Mouse (Mus musculus): ENCODE measurements around the gene Kcnma1. TPM values are rescaled to one million over a fixed set of nuclear protein-coding genes. Genes with fewer than 3 reads are reported as not detected.

Gene Kcnma1
- polyA plus RNA-seq, 1 experiment from 2014 or later, result 0.39 TPM

DNA sequence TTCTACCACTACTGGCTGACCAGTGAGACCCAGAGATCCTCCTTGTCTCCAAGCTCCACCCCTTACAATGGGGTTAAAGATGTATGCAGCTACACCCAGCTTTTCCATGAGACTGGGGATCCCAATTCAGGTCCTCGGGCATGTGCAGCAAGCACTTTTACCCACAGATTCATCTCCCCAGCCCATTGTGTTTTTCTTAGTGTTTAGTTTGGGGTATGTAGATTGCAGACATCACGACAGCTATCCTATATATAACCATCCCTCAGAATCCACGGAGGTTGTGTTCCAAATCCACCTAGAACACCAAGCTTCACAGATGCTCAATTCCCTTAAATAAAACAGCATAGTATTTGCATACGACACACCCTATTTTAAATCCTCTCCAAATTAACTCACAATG lies 6.4 kb upstream of the Kcnma1 start:
- Histone ChIP-seq H3K9ac (ENCODE audit: low read depth, low read length) (no peak overlapping the region), H3K9me3 (replicated peaks; ENCODE audit: control insufficient read depth, low read length) (no peaks in the 10 kb centered on the region), H3K27ac (ENCODE audit: low read depth, low read length) (no peak overlapping the region), H3K4me2 (no peak overlapping the region), H3K4me1 (ENCODE audit: control insufficient read depth, insufficient read depth, low read length) (no peaks in the 10 kb centered on the region), H3K4me3 (ENCODE audit: low read depth, low read length) (no peak overlapping the region), H3K36me3 (ENCODE audit: control insufficient read depth, insufficient read depth, low read length) (no peaks in the 10 kb centered on the region), H3K27me3 (ENCODE audit: control insufficient read depth, insufficient read depth, low read length) (no peaks in the 10 kb centered on the region)
- WGBS (ENCODE audit: insufficient replicate concordance), result 71% methylated on average over 4 of the region's 4 CpGs
- ATAC-seq (replicated peaks; ENCODE audit: insufficient number of reproducible peaks, low FRiP score, low TSS enrichment), result no peak

GRCm38 (mm10) chr14:24009978-24010377 lies 4.3 kb downstream of the Kcnma1 start:
- Histone ChIP-seq H3K9me3 (replicated peaks; ENCODE audit: control insufficient read depth, low read length) (no peaks in the 10 kb centered on the region), H3K4me2 (no peak overlapping the region), H3K27ac (ENCODE audit: low read depth, low read length) (no peak overlapping the region), H3K4me1 (ENCODE audit: control insufficient read depth, insufficient read depth, low read length) (peaks cover under 1% of the 10 kb centered on the region; the same call in 1 of the 2 replicates), H3K36me3 (ENCODE audit: control insufficient read depth, insufficient read depth, low read length) (no peaks in the 10 kb centered on the region), H3K27me3 (ENCODE audit: control insufficient read depth, insufficient read depth, low read length) (peaks cover 42% of the 10 kb centered on the region), H3K4me3 (ENCODE audit: low read depth, low read length) (no peak overlapping the region), H3K9ac (ENCODE audit: low read depth, low read length) (no peak overlapping the region)
- 76% methylated on average over 1 of the region's 1 CpGs for WGBS (ENCODE audit: insufficient replicate concordance)
- ATAC-seq (replicated peaks; ENCODE audit: insufficient number of reproducible peaks, low FRiP score, low TSS enrichment), result no peak

GRCm38 (mm10) chr14:24008252-24008651 lies 6.0 kb downstream of the Kcnma1 start:
- no peak for ATAC-seq (replicated peaks; ENCODE audit: insufficient number of reproducible peaks, low FRiP score, low TSS enrichment)
- H3K9me3 ChIP-seq (replicated peaks; ENCODE audit: control insufficient read depth, low read length), result no peaks in the 10 kb centered on the region
- H3K4me2 ChIP-seq, result no peak overlapping the region
- H3K4me1 ChIP-seq (ENCODE audit: control insufficient read depth, insufficient read depth, low read length), result peaks cover 3% of the 10 kb centered on the region; the same call in 1 of the 2 replicates
- no peaks in the 10 kb centered on the region for H3K36me3 ChIP-seq (ENCODE audit: control insufficient read depth, insufficient read depth, low read length)
- no peak overlapping the region for H3K4me3 ChIP-seq (ENCODE audit: low read depth, low read length)
- 10% methylated on average over 7 of the region's 7 CpGs for WGBS (ENCODE audit: insufficient replicate concordance)
- H3K27ac ChIP-seq (ENCODE audit: low read depth, low read length), result no peak overlapping the region
- peaks cover 59% of the 10 kb centered on the region for H3K27me3 ChIP-seq (ENCODE audit: control insufficient read depth, insufficient read depth, low read length)
- no peak overlapping the region for H3K9ac ChIP-seq (ENCODE audit: low read depth, low read length)

GRCm38 (mm10) chr14:24006276-24006675 lies 8.0 kb downstream of the Kcnma1 start:
- Histone ChIP-seq H3K4me3 (ENCODE audit: low read depth, low read length) (no peak overlapping the region), H3K4me1 (ENCODE audit: control insufficient read depth, insufficient read depth, low read length) (peaks cover 3% of the 10 kb centered on the region; the same call in 1 of the 2 replicates), H3K4me2 (no peak overlapping the region), H3K9ac (ENCODE audit: low read depth, low read length) (no peak overlapping the region), H3K27ac (ENCODE audit: low read depth, low read length) (no peak overlapping the region), H3K36me3 (ENCODE audit: control insufficient read depth, insufficient read depth, low read length) (no peaks in the 10 kb centered on the region), H3K9me3 (replicated peaks; ENCODE audit: control insufficient read depth, low read length) (no peaks in the 10 kb centered on the region), H3K27me3 (ENCODE audit: control insufficient read depth, insufficient read depth, low read length) (peaks cover 71% of the 10 kb centered on the region)
- ATAC-seq (replicated peaks; ENCODE audit: insufficient number of reproducible peaks, low FRiP score, low TSS enrichment), result no peak
- 61% methylated on average over 2 of the region's 2 CpGs for WGBS (ENCODE audit: insufficient replicate concordance)

- H3K9ac ChIP-seq (ENCODE audit: low read depth, low read length), result peak overlapping the region; percentile 48; the same call in 1 of the 2 replicates
- H3K4me3 ChIP-seq (ENCODE audit: low read depth, low read length), result peak overlapping the region; percentile 72
- H3K4me1 ChIP-seq (ENCODE audit: control insufficient read depth, insufficient read depth, low read length), result peaks cover 3% of the 10 kb centered on the region; the same call in 1 of the 2 replicates
- H3K27me3 ChIP-seq (ENCODE audit: control insufficient read depth, insufficient read depth, low read length), result peaks cover 72% of the 10 kb centered on the region
- 1% methylated on average over 53 of the region's 82 CpGs for WGBS (ENCODE audit: insufficient replicate concordance)
- H3K27ac ChIP-seq (ENCODE audit: low read depth, low read length), result no peak overlapping the region
- no peaks in the 10 kb centered on the region for H3K9me3 ChIP-seq (replicated peaks; ENCODE audit: control insufficient read depth, low read length)
- H3K36me3 ChIP-seq (ENCODE audit: control insufficient read depth, insufficient read depth, low read length), result no peaks in the 10 kb centered on the region
- ATAC-seq (replicated peaks; ENCODE audit: insufficient number of reproducible peaks, low FRiP score, low TSS enrichment), result peak; percentile 39; the same call in 1 of the 2 replicates
- peak overlapping the region; percentile 98 for H3K4me2 ChIP-seq
These were observed 9.6 kb downstream of the Kcnma1 start for GRCm38 (mm10) chr14:24004471-24005271.

DNA sequence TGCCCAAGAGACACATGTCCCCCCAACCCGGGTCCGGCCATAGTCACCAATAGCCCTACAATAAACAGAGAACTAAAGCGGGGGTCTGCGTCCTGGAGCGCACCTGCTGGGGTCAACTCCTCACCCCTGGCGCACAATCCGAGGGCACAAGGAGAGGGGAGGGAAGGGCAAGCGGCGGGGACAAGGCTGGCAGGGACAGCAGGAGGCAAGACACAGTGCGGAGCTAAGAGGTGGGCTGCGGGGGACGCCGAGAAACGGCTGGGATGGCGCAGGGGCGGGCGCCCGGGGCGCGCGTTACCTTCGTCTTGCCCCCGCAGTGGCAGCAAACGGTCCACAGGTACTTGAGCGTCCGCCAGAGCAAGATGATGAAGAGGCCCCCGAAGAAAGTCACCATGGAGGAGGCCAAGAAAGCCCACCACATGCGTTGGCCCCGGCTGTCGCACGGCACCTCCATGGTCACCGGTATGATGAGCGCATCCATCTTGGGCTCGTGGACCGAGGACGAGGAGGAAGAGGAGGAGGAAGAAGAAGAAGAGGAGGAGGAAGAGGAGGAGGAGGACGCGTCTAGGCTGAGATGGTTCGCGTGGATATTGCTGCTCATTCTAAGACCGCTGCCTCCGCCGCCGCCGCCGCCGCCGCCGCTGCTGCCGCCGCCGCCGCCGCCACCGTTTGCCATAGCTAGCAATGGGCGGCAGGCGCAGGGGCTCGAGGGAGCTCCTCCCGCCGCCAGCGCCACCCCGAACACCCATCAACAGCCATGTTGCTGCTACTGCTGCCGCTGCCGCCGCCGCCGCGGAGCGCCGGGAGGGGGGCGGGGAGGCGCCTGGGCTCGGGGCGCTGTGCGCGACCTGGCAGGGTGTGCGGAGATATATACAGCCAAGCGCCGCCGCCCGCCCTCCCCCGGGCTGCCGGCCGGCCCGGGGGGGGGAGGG lies 10.6 kb downstream of the Kcnma1 start:
- 1% methylated on average over 57 of the region's 85 CpGs for WGBS (ENCODE audit: insufficient replicate concordance)
- Histone ChIP-seq H3K4me2 (peak overlapping the region; percentile 98), H3K9me3 (replicated peaks; ENCODE audit: control insufficient read depth, low read length) (no peaks in the 10 kb centered on the region), H3K27ac (ENCODE audit: low read depth, low read length) (no peak overlapping the region), H3K4me3 (ENCODE audit: low read depth, low read length) (peak overlapping the region; percentile 72), H3K36me3 (ENCODE audit: control insufficient read depth, insufficient read depth, low read length) (no peaks in the 10 kb centered on the region), H3K9ac (ENCODE audit: low read depth, low read length) (peak overlapping the region; percentile 48; the same call in 1 of the 2 replicates), H3K4me1 (ENCODE audit: control insufficient read depth, insufficient read depth, low read length) (peaks cover 3% of the 10 kb centered on the region; the same call in 1 of the 2 replicates), H3K27me3 (ENCODE audit: control insufficient read depth, insufficient read depth, low read length) (peaks cover 79% of the 10 kb centered on the region)
- no peak for ATAC-seq (replicated peaks; ENCODE audit: insufficient number of reproducible peaks, low FRiP score, low TSS enrichment)

- Histone ChIP-seq H3K4me1 (ENCODE audit: control insufficient read depth, insufficient read depth, low read length) (peaks cover 3% of the 10 kb centered on the region; the same call in 1 of the 2 replicates), H3K36me3 (ENCODE audit: control insufficient read depth, insufficient read depth, low read length) (no peaks in the 10 kb centered on the region), H3K27me3 (ENCODE audit: control insufficient read depth, insufficient read depth, low read length) (peaks cover 77% of the 10 kb centered on the region), H3K9ac (ENCODE audit: low read depth, low read length) (no peak overlapping the region), H3K4me3 (ENCODE audit: low read depth, low read length) (no peak overlapping the region), H3K9me3 (replicated peaks; ENCODE audit: control insufficient read depth, low read length) (no peaks in the 10 kb centered on the region), H3K27ac (ENCODE audit: low read depth, low read length) (no peak overlapping the region), H3K4me2 (no peak overlapping the region)
- ATAC-seq (replicated peaks; ENCODE audit: insufficient number of reproducible peaks, low FRiP score, low TSS enrichment), result no peak
- 38% methylated on average over 5 of the region's 5 CpGs for WGBS (ENCODE audit: insufficient replicate concordance)
These were observed 11.6 kb downstream of the Kcnma1 start for GRCm38 (mm10) chr14:24002647-24003046.

DNA sequence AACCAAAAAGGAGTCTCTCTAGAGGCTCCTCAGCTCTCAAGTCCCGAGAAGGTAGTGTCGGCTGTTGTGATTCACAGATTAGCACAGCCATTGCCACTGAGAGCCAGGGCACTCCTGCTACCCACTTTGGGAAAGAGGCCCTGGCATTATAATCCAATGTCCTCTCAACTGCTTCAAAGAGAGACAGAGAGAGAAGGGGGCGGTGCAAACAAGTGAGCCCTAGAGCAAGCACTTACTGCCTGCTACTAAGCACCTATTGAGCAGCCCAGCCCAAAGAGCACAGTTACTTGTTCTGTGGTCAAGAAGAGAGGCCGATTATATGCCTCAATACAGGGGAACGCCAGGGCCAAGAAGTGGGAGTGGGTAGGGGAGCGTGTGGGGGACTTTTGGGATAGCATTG lies 16.4 kb downstream of the Kcnma1 start:
- WGBS (ENCODE audit: insufficient replicate concordance), result 79% methylated on average over 6 of the region's 6 CpGs
- H3K4me2 ChIP-seq, result no peak overlapping the region
- no peaks in the 10 kb centered on the region for H3K4me1 ChIP-seq (ENCODE audit: control insufficient read depth, insufficient read depth, low read length)
- no peaks in the 10 kb centered on the region for H3K36me3 ChIP-seq (ENCODE audit: control insufficient read depth, insufficient read depth, low read length)
- no peak overlapping the region for H3K27ac ChIP-seq (ENCODE audit: low read depth, low read length)
- H3K9ac ChIP-seq (ENCODE audit: low read depth, low read length), result no peak overlapping the region
- peaks cover 36% of the 10 kb centered on the region for H3K27me3 ChIP-seq (ENCODE audit: control insufficient read depth, insufficient read depth, low read length)
- ATAC-seq (replicated peaks; ENCODE audit: insufficient number of reproducible peaks, low FRiP score, low TSS enrichment), result no peak
- no peaks in the 10 kb centered on the region for H3K9me3 ChIP-seq (replicated peaks; ENCODE audit: control insufficient read depth, low read length)
- no peak overlapping the region for H3K4me3 ChIP-seq (ENCODE audit: low read depth, low read length)

Data from heart, embryonic 11.5 days (tissue).